Mouse (Mus musculus): ENCODE measurements around the gene Nup88. TPM values are rescaled to one million over a fixed set of nuclear protein-coding genes. Genes with fewer than 3 reads are reported as not detected.

The Nup88 gene
- polyA plus RNA-seq (2012; rRNA removed): 93.1 and 120 TPM in 2 replicates
- 115 and 125 TPM in 2 replicates for polyA plus RNA-seq (2014; fragmentation: Nextera tagmentation; extraction: Ambion mirVana)

- WGBS: 1% methylated on average over 43 of the region's 43 CpGs
- TF ChIP-seq POLR2A (IDR thresholded peaks at IDR 0.05; ENCODE audit: borderline replicate concordance, extremely low read depth, insufficient read depth, insufficient read length): peak; percentile 91; the same call in 1 of the 2 replicates
Observed at GRCm38 (mm10) chr11:70969821-70970559, at the start of gene Nup88, which contains the start of gene Rpain. Gene Nup88 (minus strand): TSS chr11:70969973. Gene Rpain (plus strand): TSS chr11:70970213.

GRCm38 (mm10) chr11:71018416-71019200 is 48.8 kb upstream of the Nup88 start:
- Histone ChIP-seq H3K9ac (ENCODE audit: low read depth, low read length, severe bottlenecking) (peak overlapping the region; percentile 85), H3K27me3 (ENCODE audit: control insufficient read depth, insufficient read depth, low read length) (no peaks in the 10 kb centered on the region), H3K4me2 (replicated peaks; ENCODE audit: low read depth, low read length, severe bottlenecking) (peak overlapping the region; percentile 82), H3K27ac (replicated peaks; ENCODE audit: low read depth, low read length) (peak overlapping the region; percentile 58), H3K4me1 (ENCODE audit: control insufficient read depth, insufficient read depth, low read length) (peaks cover 20% of the 10 kb centered on the region), H3K4me3 (replicated peaks; ENCODE audit: low read length) (peak overlapping the region; percentile 91), H3K36me3 (ENCODE audit: control insufficient read depth, insufficient read depth, low read length) (peaks cover 22% of the 10 kb centered on the region), H3K9me3 (ENCODE audit: control insufficient read depth, low read length) (no peaks in the 10 kb centered on the region)
- DNase-seq (ENCODE audit: low spot score) (peak; percentile 3), ATAC-seq (ENCODE audit: low FRiP score, low read depth) (peak; percentile 7)
- WGBS: 7% methylated on average over 28 of the region's 28 CpGs
- no peak for TF ChIP-seq POLR2A (IDR thresholded peaks at IDR 0.05; ENCODE audit: borderline replicate concordance, extremely low read depth, insufficient read depth, insufficient read length)

More at GRCm38 (mm10) chr11:70969821-70970559, at the start of gene Nup88, which contains the start of gene Rpain:
- Histone ChIP-seq H3K9ac (ENCODE audit: low read depth, low read length, severe bottlenecking) (peak within 1 kb of the TSS; percentile 86), H3K4me2 (replicated peaks; ENCODE audit: low read depth, low read length, severe bottlenecking) (peak within 1 kb of the TSS; percentile 87), H3K9me3 (ENCODE audit: control insufficient read depth, low read length) (no peaks in the 10 kb centered on the region), H3K4me3 (replicated peaks; ENCODE audit: low read length) (peak within 1 kb of the TSS; percentile 98), H3K27ac (replicated peaks; ENCODE audit: low read depth, low read length) (peak within 1 kb of the TSS; percentile 85), H3K4me1 (ENCODE audit: control insufficient read depth, insufficient read depth, low read length) (peaks cover 13% of the 10 kb centered on the region), H3K27me3 (ENCODE audit: control insufficient read depth, insufficient read depth, low read length) (no peaks in the 10 kb centered on the region), H3K36me3 (ENCODE audit: control insufficient read depth, insufficient read depth, low read length) (peaks cover 38% of the 10 kb centered on the region)
- DNase-seq (ENCODE audit: low spot score): peak; percentile 97
- ATAC-seq (ENCODE audit: low FRiP score, low read depth): peak; percentile 98

- Histone ChIP-seq H3K27ac (replicated peaks; ENCODE audit: low read depth, low read length) (no peak overlapping the region), H3K4me3 (replicated peaks; ENCODE audit: low read length) (no peak overlapping the region), H3K27me3 (ENCODE audit: control insufficient read depth, insufficient read depth, low read length) (no peaks in the 10 kb centered on the region), H3K4me1 (ENCODE audit: control insufficient read depth, insufficient read depth, low read length) (peaks cover 20% of the 10 kb centered on the region), H3K36me3 (ENCODE audit: control insufficient read depth, insufficient read depth, low read length) (peaks cover 24% of the 10 kb centered on the region), H3K4me2 (replicated peaks; ENCODE audit: low read depth, low read length, severe bottlenecking) (no peak overlapping the region), H3K9ac (ENCODE audit: low read depth, low read length, severe bottlenecking) (no peak overlapping the region), H3K9me3 (ENCODE audit: control insufficient read depth, low read length) (no peaks in the 10 kb centered on the region)
- ATAC-seq (ENCODE audit: low FRiP score, low read depth): no peak
- no peak for TF ChIP-seq POLR2A (IDR thresholded peaks at IDR 0.05; ENCODE audit: borderline replicate concordance, extremely low read depth, insufficient read depth, insufficient read length)
- no peak for DNase-seq (ENCODE audit: low spot score)
- 97% methylated on average over 1 of the region's 1 CpGs for WGBS
Observed at GRCm38 (mm10) chr11:71017051-71017450, 47.3 kb upstream of the Nup88 start.

- WGBS: 95% methylated on average over 7 of the region's 7 CpGs
- no peak overlapping the region for H3K27ac ChIP-seq (replicated peaks; ENCODE audit: low read depth, low read length)
- H3K27me3 ChIP-seq (ENCODE audit: control insufficient read depth, insufficient read depth, low read length): no peaks in the 10 kb centered on the region
- peaks cover 3% of the 10 kb centered on the region for H3K4me1 ChIP-seq (ENCODE audit: control insufficient read depth, insufficient read depth, low read length)
- ATAC-seq (ENCODE audit: low FRiP score, low read depth) (no peak), DNase-seq (ENCODE audit: low spot score) (no peak)
- peaks cover 51% of the 10 kb centered on the region for H3K36me3 ChIP-seq (ENCODE audit: control insufficient read depth, insufficient read depth, low read length)
- no peak overlapping the region for H3K9ac ChIP-seq (ENCODE audit: low read depth, low read length, severe bottlenecking)
- no peaks in the 10 kb centered on the region for H3K9me3 ChIP-seq (ENCODE audit: control insufficient read depth, low read length)
- TF ChIP-seq POLR2A (IDR thresholded peaks at IDR 0.05; ENCODE audit: borderline replicate concordance, extremely low read depth, insufficient read depth, insufficient read length): no peak
- no peak overlapping the region for H3K4me3 ChIP-seq (replicated peaks; ENCODE audit: low read length)
- no peak overlapping the region for H3K4me2 ChIP-seq (replicated peaks; ENCODE audit: low read depth, low read length, severe bottlenecking)
Observed at GRCm38 (mm10) chr11:71012743-71013142, 43.0 kb upstream of the Nup88 start.

- Histone ChIP-seq H3K4me3 (replicated peaks; ENCODE audit: low read length) (no peak overlapping the region), H3K9me3 (ENCODE audit: control insufficient read depth, low read length) (no peaks in the 10 kb centered on the region), H3K27me3 (ENCODE audit: control insufficient read depth, insufficient read depth, low read length) (no peaks in the 10 kb centered on the region), H3K27ac (replicated peaks; ENCODE audit: low read depth, low read length) (no peak overlapping the region), H3K36me3 (ENCODE audit: control insufficient read depth, insufficient read depth, low read length) (peaks cover 50% of the 10 kb centered on the region), H3K9ac (ENCODE audit: low read depth, low read length, severe bottlenecking) (no peak overlapping the region), H3K4me2 (replicated peaks; ENCODE audit: low read depth, low read length, severe bottlenecking) (no peak overlapping the region), H3K4me1 (ENCODE audit: control insufficient read depth, insufficient read depth, low read length) (peaks cover 5% of the 10 kb centered on the region)
- DNase-seq (ENCODE audit: low spot score) (no peak), ATAC-seq (ENCODE audit: low FRiP score, low read depth) (no peak)
- 91% methylated on average over 3 of the region's 3 CpGs for WGBS
- TF ChIP-seq POLR2A (IDR thresholded peaks at IDR 0.05; ENCODE audit: borderline replicate concordance, extremely low read depth, insufficient read depth, insufficient read length): no peak
Observed at GRCm38 (mm10) chr11:71008321-71008720, 38.5 kb upstream of the Nup88 start.
